Mouse (Mus musculus) left cerebral cortex, adult 6 months (tissue): ENCODE measurements around the gene 1700028J19Rik. TPM values are rescaled to one million over a fixed set of nuclear protein-coding genes. Genes with fewer than 3 reads are reported as not detected.

Source experiments
- long read RNA-seq, 2 experiments: library from polyadenylated mRNA; unstranded; transcript quantifications; one replicate each; pipeline ENCODE4 v2.0.0; 2019 to 2020
- polyA plus RNA-seq: library from polyadenylated mRNA; unstranded; fragments of <200 nt; fragmentation: Nextera tagmentation; gene quantifications from 2 replicates; pipeline ENCODE4 v1.2.3, GENCODE M21; 2021

1700028J19Rik gene
- 2.1 TPM in 2 replicates for polyA plus RNA-seq
- long read RNA-seq, experiment 1, partial matches to known transcripts = 0 of 5 reads
- long read RNA-seq, experiment 1, other reads (novel, unspliced or antisense) = 5 of 5 reads
- long read RNA-seq, experiment 2, partial matches to known transcripts = 0 of 1 reads
- long read RNA-seq, experiment 2, other reads (novel, unspliced or antisense) = 1 of 1 reads

GRCm38 (mm10) chr7:44246055-44246983 lies at the start of gene 1700028J19Rik, which contains the start of gene 2410002F23Rik:
1700028J19Rik (minus strand) TSS chr7:44246695.
2410002F23Rik (plus strand) TSS chr7:44246722.

GRCm38 (mm10) chr7:44261147-44261546 lies 14.7 kb upstream of the 1700028J19Rik start, which contains the start of gene Gm15517:
Gm15517 (plus strand) TSS chr7:44261447.

GRCm38 (mm10) chr7:44257278-44257677 lies 10.8 kb upstream of the 1700028J19Rik start, which contains the start of gene Acp4:
Acp4 (minus strand) TSS chr7:44257378.

GRCm38 (mm10) chr7:44235909-44236308 lies 10.6 kb downstream of the 1700028J19Rik start, which contains the start of gene Gm36864:
Gm36864 (plus strand) TSS chr7:44236177.

GRCm38 (mm10) chr7:44225076-44225475 lies 21.4 kb downstream of the 1700028J19Rik start, which contains the start of gene Klk1:
Klk1 (plus strand) TSS chr7:44225360.

GRCm38 (mm10) chr7:44215645-44216044 lies 30.9 kb downstream of the 1700028J19Rik start, which contains the start of gene Klk1b5:
Klk1b5 (plus strand) TSS chr7:44215945.

GRCm38 (mm10) chr7:44207135-44207534 lies 39.4 kb downstream of the 1700028J19Rik start, which contains the start of gene Klk1b4:
Klk1b4 (plus strand) TSS chr7:44207435.

GRCm38 (mm10) chr7:44197891-44198290 lies 48.6 kb downstream of the 1700028J19Rik start, which contains the start of gene Klk1b3:
Klk1b3 (plus strand) TSS chr7:44198191.

GRCm38 (mm10) chr7:44187936-44188335 lies 58.6 kb downstream of the 1700028J19Rik start, which contains the start of gene Klk1b24:
Klk1b24 (plus strand) TSS chr7:44188236.

Other genes with a start within 250 kb of the 1700028J19Rik start
- gene Klk1b26, start 234.5 kb downstream of the 1700028J19Rik start, polyA plus RNA-seq = not detected in 2 replicates
- gene Klk1b27, start 194.4 kb downstream of the 1700028J19Rik start, polyA plus RNA-seq = not detected in 2 replicates
- not detected in 2 replicates for gene Klk1b21, start 144.4 kb downstream of the 1700028J19Rik start, polyA plus RNA-seq
- not detected in 2 replicates for gene Klk1b22, start 134.0 kb downstream of the 1700028J19Rik start, polyA plus RNA-seq
- gene Klk1b16, start 109.9 kb downstream of the 1700028J19Rik start, polyA plus RNA-seq = not detected in 2 replicates
- gene Klk1b24, start 58.5 kb downstream of the 1700028J19Rik start, polyA plus RNA-seq = not detected in 2 replicates
- not detected in 2 replicates for gene Klk1b3, start 48.5 kb downstream of the 1700028J19Rik start, polyA plus RNA-seq
- gene Klk1b4, start 39.3 kb downstream of the 1700028J19Rik start, polyA plus RNA-seq = not detected in 2 replicates
- not detected in 2 replicates for gene Klk1b5, start 30.8 kb downstream of the 1700028J19Rik start, polyA plus RNA-seq
- not detected in 2 replicates for gene Klk1, start 21.3 kb downstream of the 1700028J19Rik start, polyA plus RNA-seq
- not detected in 2 replicates for gene Gm36864, start 10.5 kb downstream of the 1700028J19Rik start, polyA plus RNA-seq
- 86.1 and 106 TPM in 2 replicates for gene 2410002F23Rik, start within 50 bp of the 1700028J19Rik start, polyA plus RNA-seq
- not detected in 2 replicates for gene Acp4, start 10.7 kb upstream of the 1700028J19Rik start, polyA plus RNA-seq
- not detected in 2 replicates for gene Gm15517, start 14.8 kb upstream of the 1700028J19Rik start, polyA plus RNA-seq
- 3.2 and 3.9 TPM in 2 replicates for gene Clec11a, start 60.2 kb upstream of the 1700028J19Rik start, polyA plus RNA-seq
- gene Shank1, start 63.6 kb upstream of the 1700028J19Rik start, polyA plus RNA-seq = 86.1 and 191 TPM in 2 replicates
- gene Syt3, start 137.4 kb upstream of the 1700028J19Rik start, polyA plus RNA-seq = 35.1 and 37.3 TPM in 2 replicates
- 1.7 TPM in 2 replicates for gene 1700008O03Rik, start 139.1 kb upstream of the 1700028J19Rik start, polyA plus RNA-seq
- 6.2 and 11.6 TPM in 2 replicates for gene Lrrc4b, start 182.3 kb upstream of the 1700028J19Rik start, polyA plus RNA-seq
- gene Aspdh, start 218.7 kb upstream of the 1700028J19Rik start, polyA plus RNA-seq = 0.58 and 0.73 TPM in 2 replicates
- gene Josd2, start 221.3 kb upstream of the 1700028J19Rik start, polyA plus RNA-seq = 104 and 106 TPM in 2 replicates
- gene Emc10, start 249.8 kb upstream of the 1700028J19Rik start, polyA plus RNA-seq = 176 and 362 TPM in 2 replicates
- gene Fam71e1, start 249.9 kb upstream of the 1700028J19Rik start, polyA plus RNA-seq = 6.3 and 9.3 TPM in 2 replicates